Mouse (Mus musculus): ENCODE data around the gene Trpm8. TPM values are rescaled to one million over a fixed set of nuclear protein-coding genes. Genes with fewer than 3 reads are reported as not detected.

Trpm8 gene
- polyA plus RNA-seq, 1 experiment: 0.02 TPM

DNA sequence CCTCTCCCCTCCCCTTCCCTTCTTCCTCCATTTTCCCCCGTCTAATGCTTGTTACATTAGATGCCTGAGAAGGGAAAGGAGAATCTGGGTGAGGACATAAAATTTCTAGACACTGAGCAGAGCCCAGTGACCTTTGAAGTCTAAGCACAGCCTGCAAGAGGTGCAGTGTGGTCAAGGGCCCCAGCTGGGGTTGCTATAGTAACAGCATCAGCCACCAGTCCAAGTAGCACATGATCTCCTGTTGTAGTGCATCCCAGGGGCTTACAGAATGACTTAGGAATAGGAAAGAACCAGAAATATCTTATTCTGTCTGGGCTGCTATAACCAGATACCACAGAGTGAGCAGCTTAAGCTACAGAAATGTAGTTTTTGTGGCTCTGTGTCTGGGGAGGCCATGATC, 152.0 kb downstream of the Trpm8 start:
- no peak overlapping the region for H3K4me3 ChIP-seq
- no peaks in the 10 kb centered on the region for H3K36me3 ChIP-seq (ENCODE audit: control insufficient read depth, insufficient read depth)
- no peak overlapping the region for H3ac ChIP-seq (ENCODE audit: control insufficient read depth, insufficient read length)
- no peaks in the 10 kb centered on the region for H3K79me2 ChIP-seq (ENCODE audit: control insufficient read depth, insufficient read depth)
- no peaks in the 10 kb centered on the region for H3K27me3 ChIP-seq (ENCODE audit: control insufficient read depth, insufficient read depth, insufficient read length)
- no peak overlapping the region for H3K4me2 ChIP-seq (ENCODE audit: low read depth)
- TF ChIP-seq POLR2A (IDR thresholded peaks at IDR 0.05; ENCODE audit: insufficient read length, low read depth): no peak
- TF ChIP-seq USF1 (IDR thresholded peaks at IDR 0.05; ENCODE audit: low read depth): no peak
- no peak for TF ChIP-seq TCF12 (IDR thresholded peaks at IDR 0.05; ENCODE audit: insufficient read depth, poor library complexity, severe bottlenecking)
- no peak for TF ChIP-seq TCF3 (IDR thresholded peaks at IDR 0.05; ENCODE audit: insufficient read length, low read depth)
- no peak for TF ChIP-seq MYOG (IDR thresholded peaks at IDR 0.05; ENCODE audit: control insufficient read depth in 1 of 3, insufficient read depth in 1 of 3, insufficient read length in 2 of 3, low read depth in 2 of 3)
- TF ChIP-seq CEBPB (IDR thresholded peaks at IDR 0.05; ENCODE audit: insufficient read depth, poor library complexity, severe bottlenecking): no peak
- no peak for TF ChIP-seq REST (IDR thresholded peaks at IDR 0.05; ENCODE audit: insufficient read depth, insufficient read length)
- TF ChIP-seq POLR2AphosphoS2 (IDR thresholded peaks at IDR 0.05; ENCODE audit: insufficient read length, low read depth): no peak
- no peak for TF ChIP-seq SRF (IDR thresholded peaks at IDR 0.05; ENCODE audit: control insufficient read depth, insufficient read length, low read depth)
- no peak for TF ChIP-seq MAX (IDR thresholded peaks at IDR 0.05; ENCODE audit: low read depth)
- no peak for TF ChIP-seq MYOD1 (IDR thresholded peaks at IDR 0.05; ENCODE audit: control insufficient read depth in 1 of 3, insufficient read length in 2 of 3, low read depth in 2 of 3)
- TF ChIP-seq E2F4 (IDR thresholded peaks at IDR 0.05; ENCODE audit: insufficient read depth): no peak

DNA sequence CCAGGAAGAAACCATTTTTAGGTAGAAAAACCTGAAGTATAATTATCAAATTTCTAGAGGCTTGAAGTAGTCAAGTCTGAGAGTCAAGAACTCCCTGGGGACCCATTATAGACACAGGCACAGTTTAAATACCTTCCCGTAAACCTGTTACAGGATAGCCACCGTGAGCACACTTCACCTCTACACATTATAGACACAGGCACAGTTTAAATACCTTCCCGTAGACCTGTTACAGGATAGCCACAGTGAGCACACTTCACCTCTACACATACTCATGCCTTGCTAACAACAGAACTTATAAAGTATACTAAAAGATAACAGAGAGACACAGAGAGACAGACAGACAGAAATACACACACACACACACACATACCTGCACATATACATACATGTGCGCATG, 153.8 kb downstream of the Trpm8 start:
- Histone ChIP-seq H3ac (ENCODE audit: control insufficient read depth, insufficient read length) (no peak overlapping the region), H3K4me2 (ENCODE audit: low read depth) (no peak overlapping the region), H3K4me3 (no peak overlapping the region), H3K27me3 (ENCODE audit: control insufficient read depth, insufficient read depth, insufficient read length) (no peaks in the 10 kb centered on the region), H3K36me3 (ENCODE audit: control insufficient read depth, insufficient read depth) (no peaks in the 10 kb centered on the region), H3K79me2 (ENCODE audit: control insufficient read depth, insufficient read depth) (no peaks in the 10 kb centered on the region)
- TF ChIP-seq TCF12 (IDR thresholded peaks at IDR 0.05; ENCODE audit: insufficient read depth, poor library complexity, severe bottlenecking): no peak
- TF ChIP-seq MYOD1 (IDR thresholded peaks at IDR 0.05; ENCODE audit: control insufficient read depth in 1 of 3, insufficient read length in 2 of 3, low read depth in 2 of 3): no peak
- TF ChIP-seq USF1 (IDR thresholded peaks at IDR 0.05; ENCODE audit: low read depth): no peak
- TF ChIP-seq SRF (IDR thresholded peaks at IDR 0.05; ENCODE audit: control insufficient read depth, insufficient read length, low read depth): no peak
- no peak for TF ChIP-seq POLR2A (IDR thresholded peaks at IDR 0.05; ENCODE audit: insufficient read length, low read depth)

DNA sequence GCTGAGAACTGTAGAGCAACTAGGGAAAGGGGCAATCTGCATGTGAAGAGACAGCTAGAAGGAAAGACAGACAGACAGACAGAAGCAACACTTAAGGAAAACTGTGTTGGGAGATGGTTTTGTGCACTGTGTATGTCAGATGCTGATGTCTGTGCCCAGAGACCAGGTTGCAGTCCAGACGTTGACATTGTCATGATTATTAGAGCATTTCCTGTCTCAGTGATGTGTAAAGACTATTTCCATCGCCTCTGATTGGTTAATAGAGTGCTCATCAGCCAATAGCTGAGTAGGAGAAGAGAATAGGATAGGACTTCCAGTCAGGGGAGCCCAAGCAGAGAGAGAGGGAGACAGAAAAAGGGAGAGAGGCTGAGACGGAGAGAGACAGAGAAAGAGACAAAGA, 155.1 kb downstream of the Trpm8 start:
- H3K27me3 ChIP-seq (ENCODE audit: control insufficient read depth, insufficient read depth, insufficient read length): no peaks in the 10 kb centered on the region
- TF ChIP-seq USF1 (IDR thresholded peaks at IDR 0.05; ENCODE audit: low read depth) (no peak), E2F4 (IDR thresholded peaks at IDR 0.05; ENCODE audit: insufficient read depth) (no peak)

DNA sequence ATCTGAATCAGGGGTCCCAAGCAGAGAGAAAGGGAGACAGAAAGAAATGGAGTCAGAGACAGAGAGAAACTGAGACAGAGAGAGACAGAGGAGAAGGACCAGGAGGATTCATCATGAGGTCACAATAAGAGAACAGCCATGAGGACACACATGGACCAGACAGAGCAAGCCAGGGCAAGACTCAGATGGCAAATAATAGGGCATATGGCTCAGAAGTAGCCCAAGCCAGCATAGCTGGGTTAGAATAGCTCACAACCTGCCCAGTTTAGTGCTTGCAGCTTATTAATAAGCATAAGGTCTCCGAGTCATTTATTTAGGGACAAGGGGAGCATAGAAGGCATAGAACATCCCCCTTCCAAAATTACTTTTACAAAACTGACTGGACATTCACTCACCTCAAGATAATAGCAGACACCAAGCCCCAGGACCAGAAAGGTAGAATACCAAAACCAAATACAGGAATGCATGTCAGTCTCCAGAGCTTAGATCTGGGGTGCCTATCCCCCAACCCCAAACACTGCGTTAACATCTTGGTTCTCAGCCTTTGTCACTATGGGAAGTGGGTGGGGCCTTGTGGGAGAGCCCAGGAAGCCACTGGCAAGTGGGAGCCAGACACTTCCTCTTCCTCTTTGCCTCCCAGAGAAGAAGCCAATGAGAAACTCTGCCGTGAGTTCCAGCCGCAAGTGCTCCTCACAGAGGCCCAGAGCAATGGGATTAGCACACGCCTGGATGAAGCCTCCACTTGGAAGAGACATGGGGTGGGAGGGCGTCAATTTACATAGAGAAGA, 155.8 kb downstream of the Trpm8 start:
- Histone ChIP-seq H3K79me2 (ENCODE audit: control insufficient read depth, insufficient read depth) (no peaks in the 10 kb centered on the region), H3K4me2 (ENCODE audit: low read depth) (no peak overlapping the region), H3ac (ENCODE audit: control insufficient read depth, insufficient read length) (no peak overlapping the region), H3K36me3 (ENCODE audit: control insufficient read depth, insufficient read depth) (no peaks in the 10 kb centered on the region), H3K4me3 (no peak overlapping the region), H3K27me3 (ENCODE audit: control insufficient read depth, insufficient read depth, insufficient read length) (no peaks in the 10 kb centered on the region)
- TF ChIP-seq POLR2AphosphoS2 (IDR thresholded peaks at IDR 0.05; ENCODE audit: insufficient read length, low read depth) (no peak), MYOD1 (IDR thresholded peaks at IDR 0.05; ENCODE audit: control insufficient read depth in 1 of 3, insufficient read length in 2 of 3, low read depth in 2 of 3) (no peak), SRF (IDR thresholded peaks at IDR 0.05; ENCODE audit: control insufficient read depth, insufficient read length, low read depth) (no peak), TCF12 (IDR thresholded peaks at IDR 0.05; ENCODE audit: insufficient read depth, poor library complexity, severe bottlenecking) (no peak), CEBPB (IDR thresholded peaks at IDR 0.05; ENCODE audit: insufficient read depth, poor library complexity, severe bottlenecking) (no peak), USF1 (IDR thresholded peaks at IDR 0.05; ENCODE audit: low read depth) (no peak), E2F4 (IDR thresholded peaks at IDR 0.05; ENCODE audit: insufficient read depth) (no peak), MYOG (IDR thresholded peaks at IDR 0.05; ENCODE audit: control insufficient read depth in 1 of 3, insufficient read depth in 1 of 3, insufficient read length in 2 of 3, low read depth in 2 of 3) (no peak), POLR2A (IDR thresholded peaks at IDR 0.05; ENCODE audit: insufficient read length, low read depth) (no peak), MAX (IDR thresholded peaks at IDR 0.05; ENCODE audit: low read depth) (no peak), TCF3 (IDR thresholded peaks at IDR 0.05; ENCODE audit: insufficient read length, low read depth) (no peak), REST (IDR thresholded peaks at IDR 0.05; ENCODE audit: insufficient read depth, insufficient read length) (no peak)

More for the DNA sequence above, 155.1 kb downstream of the Trpm8 start:
- Histone ChIP-seq H3K4me3 (no peak overlapping the region), H3K79me2 (ENCODE audit: control insufficient read depth, insufficient read depth) (no peaks in the 10 kb centered on the region), H3K36me3 (ENCODE audit: control insufficient read depth, insufficient read depth) (no peaks in the 10 kb centered on the region), H3K4me2 (ENCODE audit: low read depth) (no peak overlapping the region), H3ac (ENCODE audit: control insufficient read depth, insufficient read length) (no peak overlapping the region)

DNA sequence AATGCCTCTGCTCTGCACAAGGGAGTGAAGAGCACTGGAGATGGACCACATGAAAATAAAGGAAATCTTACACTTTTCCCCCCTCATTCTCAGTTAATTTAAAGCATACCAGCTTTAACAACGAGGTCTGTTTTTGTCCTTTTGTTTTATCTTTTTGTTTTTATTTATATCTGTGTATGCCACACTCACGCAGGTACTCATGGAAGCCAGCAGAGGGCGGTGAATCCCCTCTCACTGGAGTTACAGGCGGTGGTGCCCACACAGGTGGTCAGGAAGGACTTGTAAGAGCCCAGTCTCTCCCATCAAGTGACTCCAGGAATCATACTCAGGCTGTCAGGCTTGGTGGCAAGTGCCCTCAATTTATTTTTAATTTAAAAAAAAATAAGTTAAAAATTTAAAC, 156.6 kb downstream of the Trpm8 start:
- Histone ChIP-seq H3K36me3 (ENCODE audit: control insufficient read depth, insufficient read depth) (no peaks in the 10 kb centered on the region), H3ac (ENCODE audit: control insufficient read depth, insufficient read length) (no peak overlapping the region), H3K4me2 (ENCODE audit: low read depth) (no peak overlapping the region), H3K79me2 (ENCODE audit: control insufficient read depth, insufficient read depth) (no peaks in the 10 kb centered on the region), H3K4me3 (no peak overlapping the region), H3K27me3 (ENCODE audit: control insufficient read depth, insufficient read depth, insufficient read length) (no peaks in the 10 kb centered on the region)
- TF ChIP-seq E2F4 (IDR thresholded peaks at IDR 0.05; ENCODE audit: insufficient read depth) (no peak), POLR2A (IDR thresholded peaks at IDR 0.05; ENCODE audit: insufficient read length, low read depth) (no peak), MYOD1 (IDR thresholded peaks at IDR 0.05; ENCODE audit: control insufficient read depth in 1 of 3, insufficient read length in 2 of 3, low read depth in 2 of 3) (no peak), CEBPB (IDR thresholded peaks at IDR 0.05; ENCODE audit: insufficient read depth, poor library complexity, severe bottlenecking) (no peak), SRF (IDR thresholded peaks at IDR 0.05; ENCODE audit: control insufficient read depth, insufficient read length, low read depth) (no peak), TCF3 (IDR thresholded peaks at IDR 0.05; ENCODE audit: insufficient read length, low read depth) (no peak), MAX (IDR thresholded peaks at IDR 0.05; ENCODE audit: low read depth) (no peak), REST (IDR thresholded peaks at IDR 0.05; ENCODE audit: insufficient read depth, insufficient read length) (no peak), POLR2AphosphoS2 (IDR thresholded peaks at IDR 0.05; ENCODE audit: insufficient read length, low read depth) (no peak), MYOG (IDR thresholded peaks at IDR 0.05; ENCODE audit: control insufficient read depth in 1 of 3, insufficient read depth in 1 of 3, insufficient read length in 2 of 3, low read depth in 2 of 3) (no peak), USF1 (IDR thresholded peaks at IDR 0.05; ENCODE audit: low read depth) (no peak), TCF12 (IDR thresholded peaks at IDR 0.05; ENCODE audit: insufficient read depth, poor library complexity, severe bottlenecking) (no peak)
